Mouse (Mus musculus): ENCODE results near the gene Lrrc7. TPM values are rescaled to one million over a fixed set of nuclear protein-coding genes. Genes with fewer than 3 reads are reported as not detected.

Lrrc7 gene
- polyA plus RNA-seq, 1 experiment, result not detected

GRCm38 (mm10) chr3:158210026-158210425 lies 352.0 kb downstream of the Lrrc7 start:
- WGBS, result 15% methylated on average over 2 of the region's 2 CpGs
- no peak for DNase-seq
- no peaks in the 10 kb centered on the region; the same call in 1 of the 2 replicates for H3K4me1 ChIP-seq (ENCODE audit: control insufficient read depth, insufficient read depth, low read length)
- TF ChIP-seq CTCF (IDR thresholded peaks at IDR 0.05; ENCODE audit: insufficient read depth, low read length) (no peak), POLR2A (IDR thresholded peaks at IDR 0.05; ENCODE audit: borderline replicate concordance, extremely low read depth, low read depth, low read length) (no peak)
- no peak overlapping the region for H3K4me3 ChIP-seq (replicated peaks; ENCODE audit: extremely low read depth, low read depth, low read length)

GRCm38 (mm10) chr3:158207840-158208239 lies 354.2 kb downstream of the Lrrc7 start:
- no peak for DNase-seq
- TF ChIP-seq CTCF (IDR thresholded peaks at IDR 0.05; ENCODE audit: insufficient read depth, low read length) (no peak), POLR2A (IDR thresholded peaks at IDR 0.05; ENCODE audit: borderline replicate concordance, extremely low read depth, low read depth, low read length) (no peak)
- H3K4me1 ChIP-seq (ENCODE audit: control insufficient read depth, insufficient read depth, low read length), result no peaks in the 10 kb centered on the region
- H3K4me3 ChIP-seq (replicated peaks; ENCODE audit: extremely low read depth, low read depth, low read length), result no peak overlapping the region
- 55% methylated on average over 2 of the region's 2 CpGs for WGBS

GRCm38 (mm10) chr3:158202776-158203175 lies 359.2 kb downstream of the Lrrc7 start:
- no peak for DNase-seq

GRCm38 (mm10) chr3:158195426-158195825 lies 366.6 kb downstream of the Lrrc7 start:
- no peak for TF ChIP-seq CTCF (IDR thresholded peaks at IDR 0.05; ENCODE audit: insufficient read depth, low read length)
- TF ChIP-seq POLR2A (IDR thresholded peaks at IDR 0.05; ENCODE audit: borderline replicate concordance, extremely low read depth, low read depth, low read length), result no peak
- DNase-seq, result no peak
- Histone ChIP-seq H3K4me1 (ENCODE audit: control insufficient read depth, insufficient read depth, low read length) (no peaks in the 10 kb centered on the region), H3K4me3 (replicated peaks; ENCODE audit: extremely low read depth, low read depth, low read length) (no peak overlapping the region)

More at GRCm38 (mm10) chr3:158202776-158203175, 359.2 kb downstream of the Lrrc7 start:
- TF ChIP-seq POLR2A (IDR thresholded peaks at IDR 0.05; ENCODE audit: borderline replicate concordance, extremely low read depth, low read depth, low read length), result no peak
- no peak for TF ChIP-seq CTCF (IDR thresholded peaks at IDR 0.05; ENCODE audit: insufficient read depth, low read length)
- no peaks in the 10 kb centered on the region for H3K4me1 ChIP-seq (ENCODE audit: control insufficient read depth, insufficient read depth, low read length)
- no peak overlapping the region for H3K4me3 ChIP-seq (replicated peaks; ENCODE audit: extremely low read depth, low read depth, low read length)
- 83% methylated on average over 3 of the region's 3 CpGs for WGBS

GRCm38 (mm10) chr3:158193229-158193628 lies 368.8 kb downstream of the Lrrc7 start:
- Histone ChIP-seq H3K4me3 (replicated peaks; ENCODE audit: extremely low read depth, low read depth, low read length) (no peak overlapping the region), H3K4me1 (ENCODE audit: control insufficient read depth, insufficient read depth, low read length) (no peaks in the 10 kb centered on the region)
- WGBS, result 50% methylated on average over 1 of the region's 1 CpGs
- DNase-seq, result no peak
- no peak for TF ChIP-seq POLR2A (IDR thresholded peaks at IDR 0.05; ENCODE audit: borderline replicate concordance, extremely low read depth, low read depth, low read length)
- no peak for TF ChIP-seq CTCF (IDR thresholded peaks at IDR 0.05; ENCODE audit: insufficient read depth, low read length)

GRCm38 (mm10) chr3:158174880-158175735 lies 386.9 kb downstream of the Lrrc7 start:
- 73% methylated on average over 10 of the region's 10 CpGs for WGBS
- H3K4me1 ChIP-seq (ENCODE audit: control insufficient read depth, insufficient read depth, low read length), result no peaks in the 10 kb centered on the region

GRCm38 (mm10) chr3:158169180-158169579 lies 392.8 kb downstream of the Lrrc7 start:
- 95% methylated on average over 8 of the region's 8 CpGs for WGBS
- no peak for DNase-seq
- Histone ChIP-seq H3K4me3 (replicated peaks; ENCODE audit: extremely low read depth, low read depth, low read length) (no peak overlapping the region), H3K4me1 (ENCODE audit: control insufficient read depth, insufficient read depth, low read length) (no peaks in the 10 kb centered on the region)
- TF ChIP-seq CTCF (IDR thresholded peaks at IDR 0.05; ENCODE audit: insufficient read depth, low read length), result no peak
- TF ChIP-seq POLR2A (IDR thresholded peaks at IDR 0.05; ENCODE audit: borderline replicate concordance, extremely low read depth, low read depth, low read length), result no peak

More at GRCm38 (mm10) chr3:158174880-158175735, 386.9 kb downstream of the Lrrc7 start:
- TF ChIP-seq POLR2A (IDR thresholded peaks at IDR 0.05; ENCODE audit: borderline replicate concordance, extremely low read depth, low read depth, low read length) (no peak), CTCF (IDR thresholded peaks at IDR 0.05; ENCODE audit: insufficient read depth, low read length) (no peak)
- no peak overlapping the region for H3K4me3 ChIP-seq (replicated peaks; ENCODE audit: extremely low read depth, low read depth, low read length)
- no peak for DNase-seq

GRCm38 (mm10) chr3:158168454-158168853 lies 393.6 kb downstream of the Lrrc7 start:
- TF ChIP-seq CTCF (IDR thresholded peaks at IDR 0.05; ENCODE audit: insufficient read depth, low read length), result no peak
- TF ChIP-seq POLR2A (IDR thresholded peaks at IDR 0.05; ENCODE audit: borderline replicate concordance, extremely low read depth, low read depth, low read length), result no peak
- WGBS, result 86% methylated on average over 4 of the region's 4 CpGs
- DNase-seq, result no peak
- H3K4me3 ChIP-seq (replicated peaks; ENCODE audit: extremely low read depth, low read depth, low read length), result no peak overlapping the region
- H3K4me1 ChIP-seq (ENCODE audit: control insufficient read depth, insufficient read depth, low read length), result no peaks in the 10 kb centered on the region

- Histone ChIP-seq H3K4me3 (replicated peaks; ENCODE audit: extremely low read depth, low read depth, low read length) (no peak overlapping the region), H3K4me1 (ENCODE audit: control insufficient read depth, insufficient read depth, low read length) (no peaks in the 10 kb centered on the region)
- no peak for DNase-seq
- TF ChIP-seq POLR2A (IDR thresholded peaks at IDR 0.05; ENCODE audit: borderline replicate concordance, extremely low read depth, low read depth, low read length), result no peak
- TF ChIP-seq CTCF (IDR thresholded peaks at IDR 0.05; ENCODE audit: insufficient read depth, low read length), result no peak
These were observed 397.0 kb downstream of the Lrrc7 start for GRCm38 (mm10) chr3:158165004-158165403.

GRCm38 (mm10) chr3:158164452-158164851 lies 397.6 kb downstream of the Lrrc7 start:
- TF ChIP-seq CTCF (IDR thresholded peaks at IDR 0.05; ENCODE audit: insufficient read depth, low read length) (no peak), POLR2A (IDR thresholded peaks at IDR 0.05; ENCODE audit: borderline replicate concordance, extremely low read depth, low read depth, low read length) (no peak)
- no peaks in the 10 kb centered on the region for H3K4me1 ChIP-seq (ENCODE audit: control insufficient read depth, insufficient read depth, low read length)
- WGBS, result 80% methylated on average over 5 of the region's 5 CpGs
- H3K4me3 ChIP-seq (replicated peaks; ENCODE audit: extremely low read depth, low read depth, low read length), result no peak overlapping the region
- DNase-seq, result no peak

All from lung, adult 2 months (tissue).